Mouse (Mus musculus) embryonic fibroblast, embryonic 13.5 days (primary cell): ENCODE results near the gene Commd1.

Source experiments
- CTCF ChIP-seq: IDR thresholded peaks from 2 replicates; pipeline ENCODE4 v1.5.1; 2011; ENCODE audit warnings: mild to moderate bottlenecking, control low read depth, low read length, moderate library complexity, borderline replicate concordance; ENCODE audit not compliant: insufficient read depth
- POLR2A ChIP-seq: IDR thresholded peaks from 2 replicates; pipeline ENCODE4 v1.6.1; 2011; ENCODE audit warnings: low read depth, mild to moderate bottlenecking, control low read depth, low read length, moderate library complexity

DNA sequence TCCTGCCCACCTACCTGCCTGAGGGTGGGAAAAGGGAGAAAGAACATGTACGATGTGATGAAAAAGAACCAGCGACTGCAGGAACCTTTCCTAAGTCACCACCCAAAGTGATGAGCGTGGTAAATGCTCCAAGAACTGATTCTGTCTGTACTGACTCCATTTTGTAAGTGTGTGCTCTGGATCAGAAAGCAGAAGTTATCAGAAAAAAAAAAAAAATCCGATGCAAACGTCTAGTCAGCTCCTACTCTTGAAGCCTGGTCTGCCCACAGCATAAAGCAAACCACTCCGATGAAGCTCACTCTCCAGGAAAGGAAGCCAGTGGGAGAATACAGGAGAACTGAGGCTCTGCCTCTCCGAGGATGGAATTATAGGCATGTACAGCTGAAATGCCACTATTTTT lies 29.5 kb downstream of the Commd1 start:
- TF ChIP-seq POLR2A (no peak), CTCF (no peak)
